Mouse (Mus musculus) stomach, postnatal 0 days (tissue): Measurements from ENCODE around the gene Rap1gap2. TPM values are rescaled to one million over a fixed set of nuclear protein-coding genes. Genes with fewer than 3 reads are reported as not detected.
A peak's percentile ranks its signal among the peaks of the same experiment; 100 is the strongest.

Source experiments
- ATAC-seq: fragments of 200-750 bp; cut with Nextera tagmentation; 2 replicates; pipeline ENCODE4 v1.8.0; 2017; ENCODE audit not compliant: low FRiP score, low TSS enrichment
- DNase-seq: peaks from one replicate; pipeline ENCODE4 v3.0.0-alpha.2; 2016; ENCODE audit warnings: low spot score
- H3K27ac ChIP-seq: fragments of 300-500 bp; sonication (generic); replicated peaks from 2 replicates; pipeline ENCODE4 v1.5.1; 2014; ENCODE audit warnings: mild to moderate bottlenecking, control low read depth
- H3K27me3 ChIP-seq: fragments of 300-500 bp; sonication (generic); 2 replicates; pipeline ENCODE4 v1.6.1; 2014; ENCODE audit warnings: low read length; ENCODE audit not compliant: control insufficient read depth, insufficient read depth
- H3K36me3 ChIP-seq: fragments of 300-500 bp; sonication (generic); 2 replicates; pipeline ENCODE4 v1.6.1; 2014; ENCODE audit warnings: low read length, mixed read lengths; ENCODE audit not compliant: control insufficient read depth, insufficient read depth
- H3K4me1 ChIP-seq: fragments of 300-500 bp; sonication (generic); replicated peaks from 2 replicates; pipeline ENCODE4 v1.6.1; 2014; ENCODE audit warnings: antibody characterized with exemption; ENCODE audit not compliant: control insufficient read depth, insufficient read depth
- H3K4me2 ChIP-seq: fragments of 300-500 bp; sonication (generic); replicated peaks from 2 replicates; pipeline ENCODE4 v1.6.1; 2014; ENCODE audit warnings: low read depth, mild to moderate bottlenecking, control low read depth, moderate library complexity
- H3K4me3 ChIP-seq: fragments of 300-500 bp; sonication (generic); 2 replicates; pipeline ENCODE4 v1.5.1; 2014; ENCODE audit warnings: low read depth, low read length, control low read depth
- H3K9ac ChIP-seq: fragments of 300-500 bp; sonication (generic); 2 replicates; pipeline ENCODE4 v1.6.1; 2014; ENCODE audit warnings: mild to moderate bottlenecking, low read length, control low read depth, mixed read lengths
- H3K9me3 ChIP-seq: fragments of 300-500 bp; sonication (generic); 2 replicates; pipeline ENCODE4 v1.6.1; 2016; ENCODE audit warnings: low read length; ENCODE audit not compliant: control insufficient read depth
- CTCF ChIP-seq: IDR thresholded peaks from 2 replicates; pipeline ENCODE4 v1.5.1; 2016; ENCODE audit warnings: antibody characterized with exemption, low read depth, mild to moderate bottlenecking, moderate library complexity
- EP300 ChIP-seq: optimal IDR thresholded peaks from 2 replicates; pipeline ENCODE3; 2016; ENCODE audit warnings: antibody characterized with exemption
- WGBS: fragments of 180-500 bp; shearing (Covaris S2); extraction: QIAGEN DNeasy Blood & Tissue Kit; methylation state at CpG from one replicate; pipeline ENCODE4 v1.1.7; 2014; 5-methylcytosine and 5-hydroxymethylcytosine counted together
- polyA plus RNA-seq: library from polyadenylated mRNA; unstranded; fragments of >200 nt; fragmentation: Nextera tagmentation; extraction: Ambion mirVana; gene quantifications from 2 replicates; pipeline ENCODE4 v1.2.1, GENCODE M21; 2015

The Rap1gap2 gene
- polyA plus RNA-seq, 1 experiment from 2014 or later = 7.6 TPM

- H3K36me3 ChIP-seq = 0 out of 2 replicates have a peak, but pooled peaks cover 2% of the 10 kb centered on the region
- no peak overlapping the region for H3K4me3 ChIP-seq
- peaks cover 5% of the 10 kb centered on the region for H3K4me1 ChIP-seq
- peak overlapping the region; percentile 30; the same call in 1 of the 2 replicates for H3K27ac ChIP-seq
- TF ChIP-seq CTCF (no peak), EP300 (no peak)
- DNase-seq (peak; percentile 38), ATAC-seq (peak; percentile 75)
- H3K9me3 ChIP-seq = no peaks in the 10 kb centered on the region
- H3K27me3 ChIP-seq = no peaks in the 10 kb centered on the region
- 46% methylated on average over 9 of the region's 9 CpGs for WGBS
- H3K4me2 ChIP-seq = no peak overlapping the region
- no peak overlapping the region for H3K9ac ChIP-seq
Observed at GRCm38 (mm10) chr11:74414112-74414511, 196.6 kb downstream of the Rap1gap2 start.

- peak overlapping the region; percentile 30; the same call in 1 of the 2 replicates for H3K27ac ChIP-seq
- WGBS = 61% methylated on average over 3 of the region's 3 CpGs
- TF ChIP-seq EP300 (no peak), CTCF (no peak)
- no peak overlapping the region for H3K4me3 ChIP-seq
- no peaks in the 10 kb centered on the region for H3K9me3 ChIP-seq
- H3K27me3 ChIP-seq = no peaks in the 10 kb centered on the region
- peaks cover 7% of the 10 kb centered on the region for H3K4me1 ChIP-seq
- H3K4me2 ChIP-seq = no peak overlapping the region
- H3K36me3 ChIP-seq = 0 out of 2 replicates have a peak, but pooled peaks cover 2% of the 10 kb centered on the region
- no peak for ATAC-seq
- DNase-seq = no peak
- no peak overlapping the region for H3K9ac ChIP-seq
Observed at GRCm38 (mm10) chr11:74413449-74413972, 197.2 kb downstream of the Rap1gap2 start.

- no peak for ATAC-seq
- Histone ChIP-seq H3K4me1 (peaks cover 7% of the 10 kb centered on the region), H3K4me2 (no peak overlapping the region), H3K9ac (no peak overlapping the region), H3K4me3 (no peak overlapping the region), H3K9me3 (no peaks in the 10 kb centered on the region), H3K27ac (no peak overlapping the region), H3K27me3 (no peaks in the 10 kb centered on the region), H3K36me3 (0 out of 2 replicates have a peak, but pooled peaks cover 2% of the 10 kb centered on the region)
- TF ChIP-seq EP300 (no peak), CTCF (no peak)
- 74% methylated on average over 3 of the region's 3 CpGs for WGBS
- DNase-seq = no peak
Observed at GRCm38 (mm10) chr11:74412462-74412861, 198.3 kb downstream of the Rap1gap2 start.

GRCm38 (mm10) chr11:74411943-74412342 is 198.8 kb downstream of the Rap1gap2 start:
- ATAC-seq = no peak
- Histone ChIP-seq H3K27ac (no peak overlapping the region), H3K4me3 (no peak overlapping the region), H3K9me3 (no peaks in the 10 kb centered on the region), H3K4me1 (peaks cover 7% of the 10 kb centered on the region), H3K4me2 (no peak overlapping the region), H3K9ac (no peak overlapping the region), H3K27me3 (no peaks in the 10 kb centered on the region), H3K36me3 (0 out of 2 replicates have a peak, but pooled peaks cover 2% of the 10 kb centered on the region)
- no peak for DNase-seq
- TF ChIP-seq EP300 (no peak), CTCF (no peak)
- WGBS = 69% methylated on average over 3 of the region's 3 CpGs

- H3K9me3 ChIP-seq = no peaks in the 10 kb centered on the region
- no peak overlapping the region for H3K4me3 ChIP-seq
- TF ChIP-seq CTCF = no peak
- no peak for TF ChIP-seq EP300
- DNase-seq (peak; percentile 66), ATAC-seq (0 out of 2 replicates have a peak, but pooled peaks have one; percentile 5)
- H3K4me1 ChIP-seq = peaks cover 7% of the 10 kb centered on the region
- no peak overlapping the region; the same call in 1 of the 2 replicates for H3K9ac ChIP-seq
- no peaks in the 10 kb centered on the region for H3K36me3 ChIP-seq
- H3K27ac ChIP-seq = peak overlapping the region; percentile 67
- no peak overlapping the region for H3K4me2 ChIP-seq
- no peaks in the 10 kb centered on the region for H3K27me3 ChIP-seq
- 30% methylated on average over 4 of the region's 4 CpGs for WGBS
Observed at GRCm38 (mm10) chr11:74409757-74410174, 200.9 kb downstream of the Rap1gap2 start.

- DNase-seq (no peak), ATAC-seq (no peak)
- Histone ChIP-seq H3K4me3 (no peak overlapping the region), H3K4me1 (peaks cover 7% of the 10 kb centered on the region), H3K9me3 (no peaks in the 10 kb centered on the region), H3K9ac (no peak overlapping the region; the same call in 1 of the 2 replicates), H3K36me3 (no peaks in the 10 kb centered on the region), H3K27ac (peak overlapping the region; percentile 67), H3K27me3 (no peaks in the 10 kb centered on the region), H3K4me2 (no peak overlapping the region)
- 62% methylated on average over 5 of the region's 5 CpGs for WGBS
- no peak for TF ChIP-seq EP300
- TF ChIP-seq CTCF = no peak
Observed at GRCm38 (mm10) chr11:74409447-74409754, 201.3 kb downstream of the Rap1gap2 start.
